Mouse (Mus musculus) lung, adult 2 months (tissue): ENCODE measurements around the gene Arhgap5. TPM values are rescaled to one million over a fixed set of nuclear protein-coding genes. Genes with fewer than 3 reads are reported as not detected.

Experiments used
- DNase-seq: peaks from one replicate; pipeline ENCODE4 v3.0.0; 2022
- H3K4me1 ChIP-seq: fragments of 200-500 bp; 2 replicates; pipeline ENCODE4 v1.6.1; 2011; ENCODE audit warnings: low read length; ENCODE audit not compliant: control insufficient read depth, insufficient read depth
- H3K4me3 ChIP-seq: fragments of 200-500 bp; replicated peaks from 2 replicates; pipeline ENCODE3; 2011; ENCODE audit warnings: low read depth, mild to moderate bottlenecking, control low read depth, low read length; ENCODE audit errors: extremely low read depth
- CTCF ChIP-seq: fragments of 200-500 bp; IDR thresholded peaks from 2 replicates; pipeline ENCODE4 v1.5.1; 2011; ENCODE audit warnings: mild to moderate bottlenecking, low read length, control low read depth; ENCODE audit not compliant: insufficient read depth
- POLR2A ChIP-seq: fragments of 200-500 bp; IDR thresholded peaks from 2 replicates; pipeline ENCODE4 v1.6.1; 2011; ENCODE audit warnings: low read depth, mild to moderate bottlenecking, control low read depth, low read length, borderline replicate concordance; ENCODE audit errors: extremely low read depth
- WGBS: fragments of 180-500 bp; shearing (Covaris S2); methylation state at CpG from one replicate; pipeline ENCODE4 v1.1.7; 2018; 5-methylcytosine and 5-hydroxymethylcytosine counted together
- polyA plus RNA-seq: library from polyadenylated mRNA; depleted of rRNA; stranded (reverse); fragments of >200 nt; gene quantifications from 2 replicates; pipeline ENCODE4 v1.2.3, GENCODE M21; 2012; rRNA removed

Gene Arhgap5
- polyA plus RNA-seq: 3.6 and 5.6 TPM in 2 replicates

DNA sequence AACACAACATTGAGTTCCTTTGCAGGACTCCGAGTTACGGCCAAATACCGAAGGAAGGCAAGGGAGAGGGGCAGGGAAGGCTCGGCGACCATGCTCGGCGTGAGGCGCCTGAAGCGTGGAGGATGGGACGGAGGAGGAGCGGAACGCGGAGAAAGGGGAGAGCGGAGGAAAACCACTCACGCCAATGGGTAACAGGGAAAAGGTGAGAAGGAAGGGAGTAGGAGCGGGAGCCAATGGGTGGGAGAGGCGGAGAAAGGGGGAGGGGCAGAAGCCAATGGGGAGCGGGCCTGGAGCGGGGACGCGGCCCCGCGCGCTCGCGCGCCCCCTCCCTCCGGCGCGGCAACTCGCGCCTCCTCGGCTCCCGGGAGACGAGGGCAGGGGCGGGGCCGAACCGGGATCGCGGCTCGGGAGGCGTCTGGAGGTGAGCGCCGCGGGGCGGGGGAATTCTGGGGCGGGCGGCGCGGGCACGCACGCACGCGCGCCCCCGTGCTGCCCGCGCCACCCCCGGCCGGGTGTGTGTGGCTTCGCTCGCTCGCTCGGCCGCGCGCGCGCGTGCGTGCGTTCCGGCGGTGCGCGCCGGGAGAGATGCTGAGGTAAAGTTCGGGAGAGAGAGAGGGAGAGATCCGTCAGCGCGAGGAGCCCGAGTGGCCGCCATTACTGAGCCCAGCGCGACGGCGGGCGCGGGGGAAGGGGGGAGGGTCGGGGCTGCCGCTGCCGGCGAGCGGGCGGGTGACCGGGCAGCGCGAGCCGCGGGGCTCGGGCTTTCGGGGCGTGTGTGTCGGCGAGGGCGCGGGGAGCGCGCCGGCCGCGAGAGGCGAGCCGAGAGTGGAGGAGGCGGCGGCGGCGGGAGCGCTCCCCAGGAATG is at the start of gene Arhgap5:
Gene Arhgap5 (plus strand): TSS at position 517 of the 865 bp plus-strand sequence.
- peak; percentile 88 for DNase-seq
- Histone ChIP-seq H3K4me1 (no peaks in the 10 kb centered on the region; the same call in 1 of the 2 replicates), H3K4me3 (peak within 1 kb of the TSS; percentile 96)
- under 1% methylated on average over 87 of the region's 119 CpGs for WGBS
- TF ChIP-seq POLR2A (peak; percentile 90), CTCF (no peak)

DNA sequence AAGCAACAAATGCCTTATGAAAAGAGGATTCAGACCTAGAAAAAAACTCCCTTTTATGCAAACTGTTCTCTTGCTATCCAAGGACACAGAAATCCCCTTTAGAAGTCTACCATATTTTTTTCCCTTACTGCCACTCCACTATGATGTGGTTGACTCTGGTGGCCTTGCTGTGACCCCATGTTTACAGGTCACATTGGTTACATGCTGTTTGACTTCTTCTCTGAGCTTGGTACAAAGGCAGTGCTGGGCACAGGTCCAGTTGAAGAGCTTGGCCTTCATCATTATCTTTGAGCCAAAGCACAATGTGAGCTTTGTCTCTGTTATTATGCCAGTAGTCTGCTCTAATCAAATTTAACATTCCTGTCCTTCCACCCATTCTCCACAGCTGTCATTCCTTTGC is 39.2 kb upstream of the Arhgap5 start:
- no peak for TF ChIP-seq POLR2A
- TF ChIP-seq CTCF: no peak
- DNase-seq: no peak
- Histone ChIP-seq H3K4me1 (no peaks in the 10 kb centered on the region), H3K4me3 (no peak overlapping the region)

DNA sequence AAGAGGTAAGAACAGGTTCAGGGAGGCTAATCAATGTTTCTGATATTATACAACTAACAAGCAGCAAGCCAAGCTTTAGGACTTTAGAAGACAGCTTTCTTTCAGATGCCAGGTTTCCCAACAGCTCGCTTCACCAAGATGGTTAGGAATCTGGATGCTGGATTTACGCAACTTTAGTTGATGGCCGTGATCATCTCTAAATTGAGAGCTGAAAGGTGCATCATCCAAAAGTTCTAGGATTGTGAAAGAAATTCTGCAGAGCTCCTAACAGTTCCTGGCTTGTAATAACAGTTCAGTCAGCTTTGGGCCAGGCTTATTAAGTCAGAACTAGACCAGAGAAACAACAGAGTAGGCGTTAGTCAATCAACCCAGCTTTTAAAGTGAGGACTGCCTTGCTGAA is 32.2 kb upstream of the Arhgap5 start:
- Histone ChIP-seq H3K4me1 (0 out of 2 replicates have a peak, but pooled peaks cover 2% of the 10 kb centered on the region), H3K4me3 (no peak overlapping the region)
- 87% methylated on average over 4 of the region's 4 CpGs for WGBS
- no peak for TF ChIP-seq POLR2A
- no peak for TF ChIP-seq CTCF
- DNase-seq: no peak

DNA sequence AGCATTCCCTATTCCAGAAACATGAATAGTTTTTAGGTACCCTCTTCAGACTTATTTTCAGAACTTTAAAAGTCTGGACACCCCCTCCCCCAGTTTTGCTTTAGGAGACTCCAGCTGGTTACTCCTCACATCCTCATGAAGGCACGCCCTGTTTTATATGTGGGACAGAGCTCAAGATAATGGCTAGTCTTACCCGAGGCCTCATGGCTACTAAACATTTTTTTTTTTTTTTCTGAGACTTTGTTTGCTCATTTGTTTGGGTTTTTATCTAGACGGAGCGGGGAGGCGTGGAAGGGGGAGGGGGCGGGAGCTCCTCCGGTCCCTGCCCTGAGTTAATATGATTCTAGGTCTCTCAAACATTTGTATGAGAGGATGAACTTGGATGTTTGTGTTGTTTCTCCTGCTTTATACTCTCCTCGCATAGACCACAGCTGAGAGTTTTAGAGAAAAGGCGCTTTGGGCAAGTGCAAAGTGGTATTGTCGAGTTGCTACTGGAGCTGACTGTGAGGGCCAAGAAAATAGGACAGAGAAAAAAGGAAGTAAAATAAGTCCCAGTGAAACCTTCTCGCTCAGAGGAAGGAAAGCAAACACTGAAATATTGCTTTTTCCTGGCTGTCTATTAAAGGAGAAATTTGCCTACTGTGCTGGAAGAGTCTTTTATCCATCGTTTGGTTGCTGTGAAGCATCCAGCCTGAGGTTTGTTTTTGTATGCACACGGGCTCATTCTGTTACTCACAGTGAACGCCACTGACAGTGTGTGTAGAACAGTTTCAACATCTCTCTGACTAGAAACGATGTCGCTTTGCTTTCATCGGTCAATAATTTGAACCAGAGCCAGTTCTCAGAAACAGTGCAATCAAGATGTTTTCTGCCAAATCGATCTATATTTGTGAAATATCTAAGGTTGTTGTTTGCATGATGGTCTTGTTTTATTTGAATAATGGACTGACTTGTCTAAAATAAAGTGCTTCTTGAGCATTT is 29.5 kb upstream of the Arhgap5 start:
- WGBS: 36% methylated on average over 18 of the region's 18 CpGs
- no peak overlapping the region for H3K4me3 ChIP-seq
- H3K4me1 ChIP-seq: peaks cover 4% of the 10 kb centered on the region; the same call in 1 of the 2 replicates
- no peak for DNase-seq
- TF ChIP-seq CTCF: no peak
- no peak for TF ChIP-seq POLR2A

DNA sequence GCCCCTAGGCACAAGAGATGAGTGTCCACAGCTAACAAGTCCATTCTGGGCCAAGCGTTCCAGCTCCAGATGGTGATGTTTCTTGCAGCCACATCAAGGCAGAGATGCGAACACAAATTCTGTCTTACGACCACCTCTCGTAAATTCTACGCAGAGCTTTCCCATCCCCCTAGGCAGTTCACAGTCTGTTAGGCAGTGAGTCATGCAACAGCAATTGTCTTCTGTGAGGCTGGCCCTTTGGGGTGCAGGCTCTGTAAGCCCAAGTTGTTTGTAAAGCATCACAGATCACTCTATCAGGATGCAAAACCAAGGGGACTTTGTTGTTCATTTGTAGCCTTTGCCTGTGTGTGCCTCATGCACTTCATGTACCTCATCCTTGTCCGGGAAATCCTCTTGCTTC is 27.7 kb upstream of the Arhgap5 start:
- Histone ChIP-seq H3K4me1 (peaks cover 4% of the 10 kb centered on the region; the same call in 1 of the 2 replicates), H3K4me3 (no peak overlapping the region)
- WGBS: 85% methylated on average over 6 of the region's 6 CpGs
- no peak for TF ChIP-seq CTCF
- TF ChIP-seq POLR2A: no peak
- DNase-seq: no peak

DNA sequence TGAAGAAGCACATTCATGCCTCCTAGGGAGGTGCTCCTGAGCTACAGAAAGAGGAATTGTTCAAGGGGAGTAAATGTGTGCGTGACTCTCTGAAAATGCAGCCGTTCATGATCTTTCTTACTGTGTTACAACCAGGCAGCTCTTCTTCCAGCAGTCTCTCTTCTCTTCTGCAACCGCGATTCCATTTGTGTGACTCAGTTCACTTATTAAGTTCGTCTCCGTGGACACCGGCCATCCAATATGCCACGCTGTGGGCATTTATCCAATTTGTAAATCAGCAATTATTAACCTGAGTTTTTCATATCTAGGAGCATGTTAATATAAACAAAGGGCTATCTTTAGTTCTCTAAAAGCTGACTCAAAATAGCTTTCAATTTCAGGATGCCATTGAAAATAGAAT is 25.2 kb upstream of the Arhgap5 start:
- WGBS: 68% methylated on average over 8 of the region's 8 CpGs
- no peak for TF ChIP-seq POLR2A
- no peak for TF ChIP-seq CTCF
- DNase-seq: no peak
- Histone ChIP-seq H3K4me1 (peaks cover 4% of the 10 kb centered on the region; the same call in 1 of the 2 replicates), H3K4me3 (no peak overlapping the region)

DNA sequence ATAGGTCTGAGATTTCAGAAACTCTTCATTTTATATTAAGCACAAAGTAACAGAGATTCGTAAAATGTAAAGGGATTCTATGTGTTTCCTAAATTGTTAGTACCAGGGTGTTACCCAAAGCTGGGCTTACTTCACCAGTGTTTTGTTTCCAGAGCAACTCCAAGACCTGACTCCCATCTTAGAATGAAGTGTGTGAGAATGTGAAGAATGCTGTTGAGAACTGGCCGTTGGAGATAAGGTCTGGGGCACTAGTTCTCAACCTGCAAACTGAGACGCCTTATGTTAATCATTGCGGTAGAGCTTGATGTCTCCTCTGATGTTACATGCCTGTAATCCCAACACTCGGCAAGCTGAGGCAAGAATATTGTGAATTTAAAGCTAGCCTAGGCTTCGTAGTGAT is 24.4 kb upstream of the Arhgap5 start:
- no peak overlapping the region for H3K4me3 ChIP-seq
- TF ChIP-seq CTCF: no peak
- no peak for DNase-seq
- WGBS: 59% methylated on average over 6 of the region's 6 CpGs
- H3K4me1 ChIP-seq: peaks cover 4% of the 10 kb centered on the region; the same call in 1 of the 2 replicates

DNA sequence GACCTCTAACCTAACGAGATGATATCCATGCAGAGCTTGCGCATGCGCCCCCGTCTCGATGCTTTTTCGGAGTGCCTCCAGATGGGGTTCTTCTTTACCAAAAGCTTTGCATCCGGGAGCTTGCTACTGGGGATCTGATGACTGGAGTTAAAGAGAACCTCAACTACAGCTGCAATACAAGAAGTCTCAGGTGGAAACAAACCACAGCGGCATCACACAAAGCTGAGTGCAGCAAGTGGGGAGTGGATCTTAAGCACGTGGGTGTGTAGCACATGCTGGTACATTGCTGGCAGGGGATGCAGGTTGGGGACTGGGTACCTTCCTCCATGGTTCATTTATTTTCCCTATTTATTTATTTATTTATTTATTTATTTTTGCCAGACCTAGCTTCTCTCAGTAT is 22.9 kb upstream of the Arhgap5 start:
- no peak overlapping the region for H3K4me3 ChIP-seq
- TF ChIP-seq POLR2A: no peak
- peaks cover 2% of the 10 kb centered on the region; the same call in 1 of the 2 replicates for H3K4me1 ChIP-seq
- WGBS: 80% methylated on average over 9 of the region's 9 CpGs
- no peak for DNase-seq

DNA sequence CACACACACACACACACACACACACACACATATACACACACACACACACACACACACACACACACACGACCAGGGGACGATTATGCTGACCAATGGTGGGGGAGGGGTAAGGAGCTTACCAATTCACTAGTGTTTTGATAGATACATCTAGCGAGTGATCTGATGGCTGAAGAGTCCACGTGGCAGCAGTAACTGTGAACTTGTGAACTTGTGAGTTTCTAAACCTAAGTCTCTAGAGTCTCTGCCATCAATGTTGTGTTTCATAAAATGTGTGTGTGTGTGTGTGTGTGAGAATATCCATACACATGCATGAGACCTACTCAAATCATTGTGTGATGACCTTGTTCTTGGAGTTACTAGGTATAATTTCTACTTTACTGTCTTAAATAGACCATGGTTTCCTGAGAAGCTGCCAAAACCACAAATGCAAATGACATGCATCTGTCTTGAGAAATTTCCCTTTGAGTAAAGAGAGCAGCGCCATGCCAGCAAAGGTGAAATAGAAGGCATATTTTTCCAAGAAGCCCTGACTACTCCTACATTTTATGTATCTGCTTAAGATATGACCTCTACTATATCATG is 21.7 kb upstream of the Arhgap5 start:
- Histone ChIP-seq H3K4me3 (no peak overlapping the region), H3K4me1 (peaks cover 2% of the 10 kb centered on the region; the same call in 1 of the 2 replicates)
- no peak for DNase-seq
- TF ChIP-seq POLR2A (no peak), CTCF (no peak)
- 75% methylated on average over 5 of the region's 5 CpGs for WGBS
